Mouse (Mus musculus) MN1 (cell line): ENCODE measurements at regions not wholly inside any gene's neighbourhood (a gene's known extent, or its start where the extent isn't known, plus 50 kb on each side); places are given as distances from the start of the nearest gene placed in this dataset.

ENCODE experiments used
- DNase-seq: peaks from one replicate; pipeline ENCODE4 v3.0.0-alpha.2; 2016; ENCODE audit warnings: low spot score

DNA sequence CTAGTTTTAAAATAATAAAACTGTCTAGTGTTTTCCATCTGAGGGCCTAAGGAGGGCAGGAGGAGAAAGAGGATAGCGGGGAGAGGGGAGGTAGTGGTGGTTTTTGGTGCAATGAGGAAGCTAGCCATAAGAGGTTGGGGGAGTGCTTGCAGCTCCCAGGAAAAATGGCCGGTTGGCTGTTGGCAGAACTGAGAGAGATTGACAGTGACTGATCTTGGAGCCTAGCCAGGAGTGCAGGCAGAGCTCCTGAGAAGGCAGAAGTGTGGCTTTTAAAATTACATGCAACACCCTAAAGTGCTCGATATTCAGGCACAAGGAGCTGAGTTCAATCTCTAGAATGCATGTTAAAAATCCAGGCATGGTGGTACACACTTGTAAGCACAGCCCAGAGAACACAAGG, 938.3 kb upstream of the 2610301B20Rik start:
- no peak for DNase-seq

DNA sequence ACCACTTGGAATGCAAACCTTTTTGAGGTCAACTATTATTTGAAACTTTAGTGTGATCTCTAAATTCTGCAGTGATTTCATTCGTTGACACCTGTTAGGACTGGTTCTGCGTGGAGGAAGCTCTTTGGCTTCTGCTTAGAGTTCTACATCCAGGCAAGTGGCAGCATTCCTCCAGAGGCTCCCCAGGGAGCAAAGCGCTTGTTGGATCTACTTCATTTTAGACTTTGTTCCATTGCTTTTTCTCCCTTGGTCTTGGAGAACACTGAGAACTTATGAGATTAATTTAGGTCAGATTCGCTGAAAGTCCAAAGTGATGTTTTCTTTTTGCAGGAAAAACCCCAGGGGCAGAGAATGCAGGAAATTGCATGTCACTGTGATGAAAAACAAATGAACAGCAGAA, 922.9 kb upstream of the 2610301B20Rik start:
- DNase-seq = no peak

DNA sequence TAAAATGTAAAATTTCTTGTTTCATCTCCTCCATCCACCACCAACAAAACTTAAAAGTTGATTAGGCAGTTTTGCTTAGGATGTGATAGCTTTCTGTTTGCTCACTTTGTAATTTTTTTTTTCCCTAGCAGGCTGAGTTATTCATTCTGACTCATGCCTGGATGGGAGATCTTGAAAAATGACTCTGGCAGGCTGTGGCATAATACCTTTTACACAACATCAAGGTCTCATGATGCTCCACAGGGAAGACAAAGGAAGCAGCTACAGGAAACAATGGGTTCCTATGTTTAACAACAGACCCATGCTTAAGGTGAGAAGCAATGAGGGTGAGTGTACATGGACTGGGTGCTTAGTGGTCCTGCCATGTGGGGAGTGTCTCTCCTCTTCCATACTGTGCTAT, 899.7 kb upstream of the 2610301B20Rik start:
- no peak for DNase-seq

DNA sequence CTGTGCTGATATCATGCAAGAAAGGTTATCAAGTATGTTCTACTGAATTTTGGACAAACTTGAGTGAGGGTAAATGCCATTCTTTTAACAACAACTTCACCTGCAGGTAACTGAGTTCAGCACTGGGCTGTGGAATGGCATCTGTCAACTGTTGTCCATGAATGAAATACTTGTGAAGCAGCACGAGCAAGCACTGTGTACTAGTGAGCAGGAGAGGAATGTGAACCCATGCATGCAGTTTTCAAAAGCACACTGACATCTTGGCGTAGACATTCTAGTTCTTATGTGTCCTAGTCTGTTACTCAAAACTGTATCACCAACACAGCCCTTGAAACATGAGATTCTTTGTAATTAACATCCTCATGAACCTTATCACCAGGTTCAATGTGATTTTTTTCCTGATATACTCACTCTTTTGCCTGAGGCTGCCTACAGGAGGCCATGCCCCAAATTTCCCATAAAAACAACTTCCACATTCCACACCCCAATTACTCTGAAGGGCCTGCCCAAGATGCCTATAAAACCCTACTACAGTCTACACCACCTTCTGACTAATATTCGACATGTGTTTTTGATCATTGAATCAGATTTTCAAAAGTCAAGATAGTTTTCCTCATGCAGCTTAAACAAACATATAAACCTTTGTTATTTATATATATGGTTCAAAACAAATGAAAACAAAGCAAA, 892.8 kb upstream of the 2610301B20Rik start:
- DNase-seq = no peak

DNA sequence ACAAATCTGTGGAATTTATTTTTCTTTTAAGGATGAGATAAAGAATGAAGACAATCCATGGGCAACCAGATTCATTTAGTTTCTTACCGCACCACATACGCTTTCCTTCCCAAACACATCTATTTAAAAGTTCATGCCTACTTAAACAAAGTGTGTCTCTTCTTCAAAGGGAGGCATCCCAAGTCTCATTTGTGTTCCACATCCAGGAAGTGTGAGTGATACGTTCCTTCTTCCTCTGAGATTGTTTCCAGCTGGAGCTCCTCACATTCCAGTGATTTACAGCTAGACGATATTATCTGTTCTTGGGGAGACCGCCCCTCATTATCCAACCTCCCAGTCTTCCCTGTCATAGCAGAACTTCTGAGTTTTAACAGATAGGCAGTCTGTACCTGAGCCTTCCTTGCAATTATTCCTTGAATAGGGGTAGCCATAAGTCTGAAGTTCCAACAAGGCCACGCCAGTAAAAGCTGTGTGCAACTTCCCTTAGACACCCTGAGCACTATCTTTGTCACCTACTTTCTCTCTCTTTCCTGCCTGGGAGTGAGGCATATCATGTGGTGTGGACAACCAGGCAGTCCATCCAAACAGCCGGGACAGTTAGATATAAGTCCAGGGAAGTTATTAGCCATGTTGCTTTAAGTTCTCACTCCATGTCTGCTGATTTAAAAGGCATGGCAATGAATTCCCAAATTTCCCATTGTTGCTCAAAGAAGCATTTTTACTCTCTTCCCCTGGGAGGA, 891.3 kb upstream of the 2610301B20Rik start:
- DNase-seq = no peak

DNA sequence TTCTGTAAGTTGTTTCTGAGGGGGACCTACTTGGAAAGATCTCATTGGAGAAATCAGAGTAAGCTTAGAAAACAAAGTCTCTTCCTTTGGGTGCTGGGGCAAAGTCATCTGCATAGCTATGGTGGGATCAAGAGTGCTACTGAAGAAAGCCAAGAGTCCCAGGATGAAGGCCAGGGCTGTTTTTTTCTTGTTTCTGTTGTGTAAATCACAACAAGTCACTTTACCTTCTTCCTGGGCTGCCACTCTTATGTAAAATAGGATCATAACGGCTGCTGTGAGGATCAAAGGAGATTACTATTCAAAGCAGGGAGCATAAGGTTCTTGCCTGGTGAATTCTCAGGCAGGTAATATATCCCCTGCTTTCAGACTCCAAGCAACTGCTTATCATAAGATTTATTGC, 880.4 kb upstream of the 2610301B20Rik start:
- no peak for DNase-seq

DNA sequence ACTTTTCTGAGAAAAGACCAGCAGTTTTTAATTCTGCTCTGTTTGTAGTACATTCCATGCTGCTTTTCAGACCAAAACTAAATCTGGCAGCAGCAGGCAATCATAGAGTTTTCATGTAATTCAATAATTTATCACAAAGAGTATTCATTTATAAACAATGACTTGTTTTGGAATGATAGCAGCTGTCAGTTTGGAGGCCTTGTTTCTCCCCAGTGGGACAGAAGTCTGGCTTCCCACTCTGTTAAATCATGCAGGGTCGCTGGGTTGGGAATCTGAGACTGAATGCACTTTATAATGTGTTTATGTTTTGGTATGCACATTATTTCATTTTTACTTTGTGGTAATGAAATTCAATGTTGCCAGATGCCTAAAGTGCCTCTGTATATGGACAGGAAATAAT, 879.8 kb upstream of the 2610301B20Rik start:
- no peak for DNase-seq

DNA sequence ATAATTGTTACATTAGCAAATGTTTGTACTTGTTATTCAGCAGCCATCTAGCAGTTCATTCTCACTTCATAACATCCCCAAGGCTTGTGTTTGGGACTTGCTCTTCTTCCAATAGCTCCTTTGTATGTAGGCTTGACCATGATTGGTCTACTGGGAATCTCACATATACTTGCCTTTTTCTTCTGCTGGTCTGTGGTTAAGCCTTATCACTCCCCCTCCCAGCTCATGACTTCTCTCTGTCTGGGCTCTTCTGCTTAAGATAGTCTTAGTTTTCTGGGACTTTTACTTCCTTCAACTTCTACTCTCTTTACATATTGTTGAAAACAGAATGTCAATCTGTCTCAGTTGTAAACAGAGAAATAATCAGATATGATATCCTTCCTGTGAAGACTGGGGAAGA, 844.0 kb upstream of the 2610301B20Rik start:
- DNase-seq = no peak

DNA sequence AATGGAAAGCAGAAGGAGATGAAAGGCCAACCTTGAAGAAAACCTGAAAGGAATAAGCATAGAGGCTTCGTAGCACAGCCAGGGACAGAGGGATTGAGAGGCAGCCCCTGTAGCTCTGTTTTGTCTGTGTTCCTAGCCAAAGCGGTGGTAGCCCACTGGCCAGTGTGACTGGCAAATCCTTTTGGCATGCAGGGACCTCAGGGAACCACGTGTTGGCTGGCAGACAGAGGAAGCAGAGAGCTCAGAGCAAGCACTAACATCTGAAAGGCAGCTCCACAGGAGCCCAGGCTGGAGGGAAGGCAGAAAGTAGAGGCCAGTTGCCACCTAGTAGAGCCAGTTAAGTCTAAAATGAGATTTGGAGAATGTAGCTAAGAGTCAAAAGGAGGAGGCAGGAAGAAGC, 842.5 kb upstream of the 2610301B20Rik start:
- no peak for DNase-seq

DNA sequence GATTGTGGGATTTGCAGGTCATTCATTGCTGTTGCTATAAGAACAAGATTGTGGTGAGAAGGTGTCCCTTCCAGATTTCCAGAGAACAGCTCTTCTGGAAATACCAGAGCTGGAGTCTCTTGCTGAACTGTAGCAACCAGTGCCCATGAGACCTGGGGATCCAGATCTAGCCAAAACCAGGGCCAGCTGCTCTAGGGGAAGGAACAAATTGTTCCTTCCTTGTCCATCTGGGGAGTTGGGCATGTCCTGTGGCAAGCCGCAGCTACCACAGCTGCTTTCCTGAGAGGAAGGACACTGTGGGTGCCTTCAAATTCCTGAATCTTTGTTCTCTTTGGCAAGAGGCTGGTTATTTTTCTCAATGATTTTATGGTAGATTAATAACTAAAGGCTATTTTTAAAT, 839.0 kb upstream of the 2610301B20Rik start:
- DNase-seq = no peak

DNA sequence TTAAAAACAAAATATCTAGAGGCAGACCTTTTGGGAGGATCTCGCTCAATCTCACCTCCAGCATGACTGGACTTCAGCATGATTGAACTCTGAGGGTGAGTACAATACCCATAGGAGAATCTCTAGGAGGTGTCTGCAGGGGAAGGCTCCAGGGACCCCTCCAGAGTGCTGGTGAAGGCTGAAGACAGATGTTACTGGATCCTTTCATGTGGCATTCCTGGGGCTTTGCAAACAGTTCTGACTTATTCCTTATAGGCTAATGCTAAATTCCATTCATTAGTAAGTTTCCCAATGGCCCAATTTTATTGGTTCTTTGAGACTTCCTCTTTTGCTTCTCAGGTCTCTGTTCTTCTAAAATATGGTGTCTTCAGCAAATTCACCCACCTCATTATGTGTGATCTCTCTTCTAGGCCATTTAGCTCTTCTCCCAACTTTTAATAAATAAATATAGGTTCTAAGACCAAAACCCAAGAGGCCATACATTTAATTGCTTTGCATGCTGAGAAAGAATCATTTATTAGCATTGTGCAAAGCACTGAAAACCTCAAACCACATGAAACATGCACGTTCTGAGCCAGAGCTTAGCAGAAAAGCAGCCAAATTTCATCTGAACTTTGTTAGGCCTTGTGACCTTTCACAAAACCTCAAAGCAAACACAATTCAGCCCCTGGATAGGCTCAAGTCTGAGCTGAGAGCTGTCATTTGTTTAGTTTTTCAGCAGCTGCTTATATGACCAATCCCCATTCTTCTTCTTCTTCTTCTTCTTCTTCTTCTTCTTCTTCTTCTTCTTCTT, 832.8 kb upstream of the 2610301B20Rik start:
- DNase-seq = no peak

DNA sequence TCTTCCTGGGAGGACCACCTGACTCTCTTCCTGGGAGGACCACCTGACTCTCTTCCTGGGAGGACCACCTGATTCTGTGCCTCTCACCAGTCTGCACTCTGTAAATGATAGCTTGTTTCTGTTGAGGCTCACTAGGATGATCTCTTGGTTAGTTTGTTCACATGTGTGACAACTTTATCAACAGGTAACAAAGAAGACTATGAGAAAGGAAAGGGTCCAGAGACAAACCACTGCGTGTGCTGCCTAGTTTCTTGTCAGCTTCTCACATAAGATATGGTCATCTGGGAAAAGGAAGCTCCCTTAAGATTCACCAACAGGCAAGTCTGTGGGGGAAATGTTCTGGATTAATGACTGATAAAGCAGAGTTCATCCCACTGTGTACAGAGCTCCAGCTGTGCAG, 825.5 kb upstream of the 2610301B20Rik start:
- no peak for DNase-seq

DNA sequence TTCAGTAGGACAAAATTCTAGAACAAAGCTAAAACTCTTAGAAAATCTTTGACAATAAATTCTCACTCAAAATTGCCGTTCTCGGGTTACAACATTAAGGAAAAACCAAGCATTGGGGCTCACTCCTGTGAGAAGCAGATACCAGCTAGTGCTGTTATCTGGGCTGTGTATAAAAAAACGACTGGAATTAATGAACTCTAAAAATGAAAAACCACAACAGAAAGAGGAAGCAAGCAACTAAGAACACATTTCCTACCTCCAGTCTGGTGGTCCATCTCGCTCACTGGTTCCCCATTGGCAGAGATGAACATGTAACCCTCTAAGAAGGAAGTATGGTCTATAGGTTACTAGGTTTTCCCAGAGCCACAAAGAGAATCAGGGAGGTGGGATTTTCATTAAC, 824.9 kb upstream of the 2610301B20Rik start:
- DNase-seq = no peak

DNA sequence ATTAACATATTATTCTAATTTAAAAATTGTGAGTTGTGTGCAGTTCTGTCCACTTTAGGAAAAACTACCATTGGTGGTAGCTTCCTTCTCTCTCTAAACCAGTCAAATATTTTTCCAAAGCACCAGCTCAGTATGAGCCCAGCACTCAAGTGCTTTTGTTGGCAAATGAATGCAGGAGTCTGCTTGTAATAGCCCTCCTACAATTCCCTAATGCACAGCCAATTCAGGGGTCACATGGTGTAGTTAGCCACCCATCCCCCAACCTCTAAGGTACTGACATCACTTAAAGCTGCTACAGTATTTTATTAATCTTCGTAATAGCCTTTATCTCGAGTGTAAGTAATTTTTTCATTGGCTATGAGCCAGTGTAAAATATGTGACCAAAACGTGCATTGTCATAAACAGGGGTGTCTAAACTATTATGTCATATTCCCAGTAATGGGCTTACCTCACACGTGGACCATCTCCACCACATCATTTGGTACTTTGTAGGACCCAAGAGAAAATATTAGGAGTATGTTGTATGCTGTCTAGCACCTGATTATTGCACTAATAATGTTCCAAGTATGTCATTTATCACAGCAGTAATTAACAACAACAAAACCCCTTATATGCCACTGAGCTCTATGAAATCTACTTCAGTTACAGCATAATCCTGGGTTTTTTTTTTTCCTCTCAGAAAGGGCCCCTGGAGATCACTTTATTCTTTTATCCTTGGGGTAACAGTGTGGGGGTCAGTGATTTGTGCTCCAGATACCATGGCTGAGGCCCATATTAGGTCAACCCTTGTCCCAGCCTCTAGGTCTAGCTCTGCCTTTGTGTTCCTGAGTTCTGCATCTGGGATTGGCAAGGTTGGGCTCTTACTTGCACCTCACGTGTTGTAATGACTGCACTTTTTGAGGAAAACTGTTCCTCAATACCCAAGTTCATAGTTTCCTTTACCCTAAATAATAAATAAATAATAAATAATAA, 822.7 kb upstream of the 2610301B20Rik start:
- no peak for DNase-seq

DNA sequence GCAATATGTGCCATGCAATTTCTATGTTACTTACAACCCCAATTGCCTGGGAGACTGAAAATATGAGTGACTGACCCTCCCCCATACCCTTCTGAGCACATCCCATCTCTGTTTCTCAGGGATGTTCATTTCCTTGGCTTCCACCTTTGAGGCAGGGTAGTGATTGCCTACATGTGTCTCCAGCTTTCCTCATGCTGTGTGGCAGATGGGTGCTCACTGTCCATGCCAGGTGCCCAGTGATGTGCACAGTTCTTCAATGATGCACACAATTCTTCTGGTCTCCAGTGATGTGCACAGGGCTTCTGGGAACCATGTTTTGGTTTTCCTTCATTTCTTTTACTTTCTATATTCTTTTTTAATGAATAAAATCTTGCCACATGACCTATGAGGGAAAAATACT, 821.4 kb upstream of the 2610301B20Rik start:
- no peak for DNase-seq

DNA sequence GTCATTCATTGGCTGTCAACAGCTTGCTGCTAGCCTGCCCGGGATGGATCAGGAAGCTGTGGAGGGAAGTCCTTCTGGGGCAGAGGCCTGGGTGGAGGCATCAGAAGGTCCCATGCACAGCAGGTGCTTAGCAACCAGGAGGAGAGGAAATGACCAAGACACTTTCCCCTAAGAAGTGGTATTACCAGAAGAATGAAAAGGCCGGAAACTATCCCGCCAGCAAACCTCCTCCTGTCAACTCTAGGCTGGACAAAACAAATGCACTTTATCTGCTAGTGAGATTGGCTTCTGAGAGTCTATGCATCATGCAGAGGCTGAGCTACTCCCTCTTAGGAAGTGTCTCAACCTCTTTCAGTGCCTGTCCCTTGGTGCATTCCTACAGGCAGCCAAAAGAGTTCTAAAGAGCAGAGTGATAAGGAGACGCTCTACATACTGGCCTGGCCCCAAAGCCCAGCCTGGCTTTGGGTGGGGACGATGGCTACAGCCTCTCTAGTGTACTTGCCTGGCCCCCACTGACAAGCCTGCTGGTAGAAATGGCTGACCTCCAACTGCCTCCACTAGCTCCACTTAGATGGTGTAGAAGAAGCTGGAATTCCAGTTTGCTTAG, 801.7 kb upstream of the 2610301B20Rik start:
- no peak for DNase-seq

DNA sequence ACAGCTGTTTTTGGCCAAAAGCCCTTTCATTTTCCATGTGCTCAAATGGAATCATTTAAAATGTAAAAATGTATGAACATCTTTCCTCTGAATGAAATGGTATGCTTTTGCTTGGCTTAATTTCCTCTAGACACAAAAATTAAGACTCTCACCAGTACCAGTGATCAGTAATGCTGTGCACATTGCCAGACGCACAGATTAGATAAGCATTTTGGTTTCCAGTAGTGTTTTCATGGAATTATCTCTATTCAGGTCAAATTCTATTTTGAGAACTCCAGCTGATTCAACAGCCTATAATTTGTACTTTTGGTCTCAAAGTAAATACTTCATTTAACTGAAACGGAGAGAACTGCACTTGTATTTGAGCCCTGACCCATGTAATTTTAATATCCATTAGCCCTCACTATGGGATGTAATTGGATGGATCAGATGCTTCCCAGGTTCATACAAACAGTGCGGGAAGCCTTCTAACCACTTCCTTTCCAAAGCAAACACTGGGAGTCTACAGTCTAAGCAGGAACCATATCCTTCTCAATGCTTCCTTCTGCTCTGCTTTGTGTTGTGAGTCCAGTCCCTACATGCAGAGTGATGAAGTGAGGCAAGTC, 794.6 kb upstream of the 2610301B20Rik start:
- no peak for DNase-seq

DNA sequence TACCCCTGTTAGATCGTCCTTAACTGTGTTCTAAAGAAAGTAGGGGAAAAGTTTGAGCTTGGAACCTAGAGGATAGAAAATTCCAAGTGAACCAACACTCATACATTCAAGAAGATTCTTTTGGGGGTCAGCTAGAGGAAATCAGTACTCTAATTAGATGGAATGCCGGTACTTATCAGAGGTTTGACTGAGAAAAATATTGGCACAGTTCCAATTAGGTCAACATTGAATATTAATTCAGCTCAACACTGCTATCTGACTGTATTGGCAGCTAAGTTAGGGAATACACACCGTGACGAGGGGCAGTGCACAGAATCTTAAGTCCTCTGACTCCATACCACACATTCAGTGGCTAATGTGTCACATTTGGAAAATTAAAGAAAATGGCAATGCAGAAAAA, 759.5 kb upstream of the 2610301B20Rik start:
- DNase-seq = no peak

DNA sequence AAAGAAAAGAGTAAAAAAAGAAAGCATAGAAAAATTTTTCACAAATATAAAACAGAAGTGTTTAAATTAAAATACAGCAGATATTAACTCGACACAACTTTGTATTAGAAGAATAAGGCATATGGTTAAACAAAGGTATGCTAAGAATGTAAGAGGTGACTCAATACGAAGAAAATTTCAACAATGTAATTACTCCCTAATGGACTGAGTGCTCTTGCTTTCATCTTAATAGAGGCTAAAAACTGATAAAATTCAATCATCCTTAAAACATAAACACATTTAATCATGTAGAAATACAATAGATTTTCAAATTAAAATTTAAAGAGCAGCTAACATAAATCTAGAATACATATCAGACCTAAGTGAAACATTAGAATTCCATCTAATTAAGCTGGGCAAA, 756.3 kb upstream of the 2610301B20Rik start:
- peak; percentile 0 for DNase-seq

DNA sequence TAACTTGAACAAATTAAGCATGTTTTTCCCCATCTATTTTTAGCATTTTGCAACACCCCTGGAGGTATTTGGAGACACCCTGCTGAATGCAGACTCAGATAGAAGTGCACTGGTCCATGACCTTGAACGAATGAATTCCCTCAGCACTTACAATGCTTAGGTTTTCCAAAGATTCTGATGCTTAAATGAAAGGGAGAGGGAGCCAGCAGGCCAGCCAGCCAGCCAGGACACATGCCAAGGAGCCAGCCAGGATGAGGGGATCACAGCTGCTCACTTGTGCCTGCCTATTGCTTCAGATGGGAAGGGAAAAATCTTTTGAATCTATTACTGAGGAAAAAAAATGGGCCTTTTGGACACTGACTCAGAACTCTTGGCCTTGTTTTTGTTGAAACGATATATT, 750.0 kb upstream of the 2610301B20Rik start:
- no peak for DNase-seq
